Mouse (Mus musculus) spleen, adult 2 months (tissue): ENCODE measurements around the gene Insig1. TPM values are rescaled to one million over a fixed set of nuclear protein-coding genes. Genes with fewer than 3 reads are reported as not detected.

Experiments
- DNase-seq, 2 experiments: peaks; one replicate each; pipeline versions ENCODE4 v3.0.0 to v3.0.0-alpha.2; 2012 to 2021; ENCODE audit warnings: low spot score in 2 of 2, low read depth in 1 of 2
- H3K27ac ChIP-seq: fragments of 200-500 bp; 2 replicates; pipeline ENCODE4 v1.5.1; 2012; ENCODE audit warnings: low read length, inconsistent platforms; ENCODE audit not compliant: insufficient read depth
- H3K27me3 ChIP-seq: fragments of 200-500 bp; 2 replicates; pipeline ENCODE4 v1.6.1; 2012; ENCODE audit warnings: mild to moderate bottlenecking, moderate library complexity, low read length, inconsistent platforms; ENCODE audit not compliant: control insufficient read depth, insufficient read depth
- H3K36me3 ChIP-seq: fragments of 200-500 bp; 2 replicates; pipeline ENCODE4 v1.6.1; 2012; ENCODE audit warnings: mild to moderate bottlenecking, low read length, inconsistent platforms; ENCODE audit not compliant: control insufficient read depth, insufficient read depth
- H3K4me1 ChIP-seq: fragments of 200-500 bp; 2 replicates; pipeline ENCODE4 v1.6.1; 2011; ENCODE audit warnings: inconsistent platforms; ENCODE audit not compliant: control insufficient read depth, insufficient read depth, insufficient read length
- H3K4me3 ChIP-seq: fragments of 200-500 bp; 2 replicates; pipeline ENCODE4 v1.5.1; 2011; ENCODE audit warnings: mild to moderate bottlenecking, inconsistent platforms; ENCODE audit not compliant: insufficient read depth, insufficient read length; ENCODE audit errors: extremely low read depth
- CTCF ChIP-seq: fragments of 200-500 bp; IDR thresholded peaks from 2 replicates; pipeline ENCODE4 v1.5.1; 2011; ENCODE audit warnings: mild to moderate bottlenecking, inconsistent platforms; ENCODE audit not compliant: insufficient read depth, insufficient read length, insufficient replicate concordance; ENCODE audit errors: extremely low read depth
- POLR2A ChIP-seq: fragments of 200-500 bp; IDR thresholded peaks from 2 replicates; pipeline ENCODE4 v1.6.1; 2011; ENCODE audit warnings: low read depth, low read length, inconsistent platforms
- WGBS: fragments of 180-500 bp; shearing (Covaris S2); methylation state at CpG from one replicate; pipeline ENCODE4 v1.1.7; 2018; 5-methylcytosine and 5-hydroxymethylcytosine counted together
- polyA plus RNA-seq: library from polyadenylated mRNA; depleted of rRNA; stranded (reverse); fragments of >200 nt; gene quantifications from 2 replicates; pipeline ENCODE4 v1.2.3, GENCODE M21; 2012; rRNA removed

Insig1 gene
- polyA plus RNA-seq, 1 experiment: 20.6 TPM

GRCm38 (mm10) chr5:28124321-28125230, 53.4 kb downstream of the Insig1 start:
- no peak overlapping the region for H3K4me3 ChIP-seq
- no peak overlapping the region for H3K27ac ChIP-seq
- TF ChIP-seq POLR2A (no peak), CTCF (no peak)
- no peaks in the 10 kb centered on the region for H3K4me1 ChIP-seq
- WGBS: 8% methylated on average over 28 of the region's 28 CpGs
- no peaks in the 10 kb centered on the region for H3K36me3 ChIP-seq
- H3K27me3 ChIP-seq: peaks cover 14% of the 10 kb centered on the region
- DNase-seq: no peak

Other genes with a start within 250 kb of the Insig1 start
- gene Htr5a, start 229.2 kb upstream of the Insig1 start, polyA plus RNA-seq: not detected in 2 replicates
- gene En2, start 94.3 kb downstream of the Insig1 start, polyA plus RNA-seq: not detected in 2 replicates
- not detected in 2 replicates for gene Cnpy1, start 174.4 kb downstream of the Insig1 start, polyA plus RNA-seq
- gene Rbm33, start 245.8 kb downstream of the Insig1 start, polyA plus RNA-seq: 33.3 and 44.0 TPM in 2 replicates